Mouse (Mus musculus) v-Abl transformed pro-B cells (cell line): Measurements from ENCODE around the gene Olfr154.
"Not testable (repeated sequence)": the region's sequence is repeated elsewhere in the genome, so short reads cannot be mapped to it uniquely, and the experiment has no call there.

Experiments used
- in situ Hi-C, 2 experiments: fragments of 400-800 bp; cut with MboI; formaldehyde crosslinking; loops; one replicate each; pipeline ENCODE4 v1.15.1; 2025; ENCODE audit not compliant: unreplicated experiment in 2 of 2

The Olfr154 gene

GRCm38 (mm10) chr2:85664355-85664754 is at the start of gene Olfr154:
TSS of gene Olfr154 (minus strand) at chr2:85664455.
- in situ Hi-C loops: not testable (repeated sequence)

GRCm38 (mm10) chr2:85711159-85711558 is 46.9 kb upstream of the Olfr154 start:
- in situ Hi-C loops: no loop called here

GRCm38 (mm10) chr2:85710680-85711079 is 46.4 kb upstream of the Olfr154 start:
- in situ Hi-C loops: not testable (repeated sequence)

GRCm38 (mm10) chr2:85689131-85689530 is 24.9 kb upstream of the Olfr154 start, which contains the start of gene Olfr1008:
TSS of gene Olfr1008 (plus strand) at chr2:85689431.
- in situ Hi-C loops: no loop called here

GRCm38 (mm10) chr2:85678667-85679066 is 14.4 kb upstream of the Olfr154 start, which contains the start of gene Olfr1006:
TSS of gene Olfr1006 (minus strand) at chr2:85678767.
- in situ Hi-C loops: no loop called here

- in situ Hi-C loops: no loop called here
Observed at GRCm38 (mm10) chr2:85650604-85651003, 13.7 kb downstream of the Olfr154 start, which contains the start of gene Olfr1002. TSS of gene Olfr1002 (minus strand) at chr2:85650704.
